Mouse (Mus musculus) limb, embryonic 14.5 days (tissue): ENCODE results near the gene Clec4f. TPM values are rescaled to one million over a fixed set of nuclear protein-coding genes. Genes with fewer than 3 reads are reported as not detected.

Experiments used
- ATAC-seq: fragments of 200-750 bp; cut with Nextera tagmentation; 2 replicates; pipeline ENCODE4 v1.8.0; 2017; ENCODE audit warnings: low read depth, moderate number of reproducible peaks, moderate TSS enrichment; ENCODE audit not compliant: low FRiP score
- DNase-seq: peaks from one replicate; pipeline ENCODE4 v3.0.0-alpha.2; 2015; ENCODE audit warnings: low spot score
- H3K27ac ChIP-seq: fragments of 300-500 bp; sonication (generic); replicated peaks from 2 replicates; pipeline ENCODE4 v1.5.1; 2014; ENCODE audit warnings: low read depth, mild to moderate bottlenecking, low read length, moderate library complexity, mixed read lengths
- H3K27me3 ChIP-seq: fragments of 300-500 bp; sonication (generic); 2 replicates; pipeline ENCODE4 v1.6.1; 2014; ENCODE audit warnings: low read length, mixed read lengths; ENCODE audit not compliant: control insufficient read depth, insufficient read depth
- H3K36me3 ChIP-seq: fragments of 300-500 bp; sonication (generic); 2 replicates; pipeline ENCODE4 v1.6.1; 2014; ENCODE audit warnings: mild to moderate bottlenecking, low read length, moderate library complexity, mixed read lengths; ENCODE audit not compliant: control insufficient read depth, insufficient read depth
- H3K4me1 ChIP-seq: fragments of 300-500 bp; sonication (generic); 2 replicates; pipeline ENCODE4 v1.6.1; 2014; ENCODE audit warnings: antibody characterized with exemption, low read length, mixed read lengths; ENCODE audit not compliant: control insufficient read depth, insufficient read depth
- H3K4me2 ChIP-seq: fragments of 300-500 bp; sonication (generic); replicated peaks from 2 replicates; pipeline ENCODE4 v1.6.1; 2014; ENCODE audit warnings: low read depth, mild to moderate bottlenecking, low read length, moderate library complexity; ENCODE audit not compliant: severe bottlenecking
- H3K4me3 ChIP-seq: fragments of 300-500 bp; sonication (generic); replicated peaks from 2 replicates; pipeline ENCODE4 v1.5.1; 2014; ENCODE audit warnings: low read length
- H3K9ac ChIP-seq: fragments of 300-500 bp; sonication (generic); 2 replicates; pipeline ENCODE4 v1.6.1; 2014; ENCODE audit warnings: mild to moderate bottlenecking, low read depth, low read length, moderate library complexity; ENCODE audit not compliant: severe bottlenecking
- H3K9me3 ChIP-seq: fragments of 300-500 bp; sonication (generic); 2 replicates; pipeline ENCODE4 v1.6.1; 2016; ENCODE audit warnings: low read length; ENCODE audit not compliant: control insufficient read depth
- POLR2A ChIP-seq: fragments of 200-500 bp; IDR thresholded peaks from 2 replicates; pipeline ENCODE4 v1.8.0; 2012; ENCODE audit warnings: inconsistent platforms, mild to moderate bottlenecking, moderate library complexity, borderline replicate concordance; ENCODE audit not compliant: insufficient read depth, insufficient read length; ENCODE audit errors: extremely low read depth
- WGBS: fragments of 180-500 bp; shearing (Covaris S2); extraction: QIAGEN DNeasy Blood & Tissue Kit; methylation state at CpG from one replicate; pipeline ENCODE4 v1.1.7; 2014; 5-methylcytosine and 5-hydroxymethylcytosine counted together
- polyA plus RNA-seq, 2 experiments: library from polyadenylated mRNA; depleted of rRNA in 1 of 2; stranded (reverse) in 1 of 2; unstranded in 1 of 2; fragments of >200 nt; fragmentation: Nextera tagmentation in 1 of 2; extraction: Ambion mirVana in 1 of 2; gene quantifications; 2 replicates each; pipeline versions ENCODE4 v1.2.1 to v1.2.3; 2012 to 2014

Gene Clec4f
- polyA plus RNA-seq, 2 experiments = not detected

GRCm38 (mm10) chr6:83693835-83694234 lies 37.8 kb upstream of the Clec4f start:
- H3K9ac ChIP-seq = no peak overlapping the region
- TF ChIP-seq POLR2A = no peak
- H3K27ac ChIP-seq = no peak overlapping the region
- H3K9me3 ChIP-seq = no peaks in the 10 kb centered on the region
- H3K4me2 ChIP-seq = no peak overlapping the region
- H3K4me1 ChIP-seq = no peaks in the 10 kb centered on the region
- H3K27me3 ChIP-seq = peaks cover 88% of the 10 kb centered on the region
- peak; percentile 81 for DNase-seq
- H3K4me3 ChIP-seq = no peak overlapping the region
- no peaks in the 10 kb centered on the region for H3K36me3 ChIP-seq
- ATAC-seq = no peak
- WGBS = 2% methylated on average over 9 of the region's 9 CpGs

DNA sequence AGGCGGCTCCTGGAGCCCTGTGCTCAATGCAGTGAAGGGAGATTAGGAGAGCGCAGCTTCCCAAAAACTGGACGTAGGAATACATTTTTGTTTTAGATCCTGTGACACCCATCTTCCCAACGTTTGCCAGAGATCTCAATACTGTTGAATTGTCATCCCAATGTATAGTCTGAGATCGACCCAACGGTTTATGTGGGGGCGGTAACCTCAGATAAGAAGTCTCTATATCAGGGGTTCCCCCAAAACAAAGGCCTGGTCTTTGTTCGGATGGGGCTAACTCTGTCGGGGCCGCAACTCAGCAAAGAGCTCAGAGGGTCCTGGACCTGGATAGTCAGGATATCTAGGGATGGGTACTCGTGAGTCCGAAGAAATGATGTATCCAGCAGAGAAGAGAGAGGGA lies 37.0 kb upstream of the Clec4f start:
- Histone ChIP-seq H3K4me1 (no peaks in the 10 kb centered on the region), H3K27me3 (peaks cover 79% of the 10 kb centered on the region), H3K36me3 (no peaks in the 10 kb centered on the region), H3K9me3 (no peaks in the 10 kb centered on the region), H3K27ac (no peak overlapping the region), H3K4me3 (no peak overlapping the region), H3K9ac (no peak overlapping the region), H3K4me2 (no peak overlapping the region)
- no peak for ATAC-seq
- 4% methylated on average over 12 of the region's 12 CpGs for WGBS
- DNase-seq = no peak
- no peak for TF ChIP-seq POLR2A

DNA sequence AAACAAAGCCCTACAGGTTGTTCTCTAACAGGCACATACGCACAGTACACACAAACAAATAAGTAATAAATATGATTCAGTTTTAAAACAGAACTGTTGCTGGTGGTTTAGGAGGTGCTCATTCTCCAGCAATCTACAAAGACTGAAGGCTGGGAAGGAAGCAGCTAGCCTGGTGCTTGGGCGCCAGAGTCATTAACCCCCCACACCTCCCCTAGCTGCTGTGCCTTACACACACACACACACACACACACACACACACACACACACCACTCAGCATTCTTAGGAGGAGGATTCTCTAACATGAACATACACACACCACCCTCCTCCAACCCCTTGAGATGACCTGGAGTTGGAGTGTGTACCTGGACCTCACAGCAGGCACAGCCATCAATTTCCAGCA lies 34.9 kb upstream of the Clec4f start:
- Histone ChIP-seq H3K4me3 (no peak overlapping the region), H3K9me3 (no peaks in the 10 kb centered on the region), H3K4me2 (no peak overlapping the region), H3K27ac (no peak overlapping the region), H3K4me1 (no peaks in the 10 kb centered on the region), H3K9ac (no peak overlapping the region), H3K36me3 (no peaks in the 10 kb centered on the region), H3K27me3 (peaks cover 62% of the 10 kb centered on the region)
- 39% methylated on average over 2 of the region's 2 CpGs for WGBS
- no peak for TF ChIP-seq POLR2A
- no peak for DNase-seq
- no peak for ATAC-seq

DNA sequence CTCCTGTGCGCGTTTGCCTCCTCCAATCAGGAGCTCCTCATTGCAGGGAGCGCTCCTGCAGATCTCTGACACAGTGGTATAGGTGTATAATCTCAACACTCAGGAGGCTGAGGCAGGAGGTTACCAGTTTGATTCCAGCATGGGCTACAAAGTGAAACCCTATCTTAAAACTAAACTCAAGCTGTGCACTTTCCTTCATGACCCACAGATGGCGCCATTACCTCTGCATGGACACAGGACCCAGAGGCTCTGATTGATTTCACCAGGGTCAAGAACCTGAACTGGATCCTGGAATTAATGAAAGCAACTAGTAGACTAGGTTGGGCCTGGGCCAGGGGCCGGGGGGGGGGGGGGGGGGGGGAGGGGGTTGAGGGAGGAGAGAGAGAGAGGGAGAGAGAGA lies 34.3 kb upstream of the Clec4f start:
- Histone ChIP-seq H3K36me3 (no peaks in the 10 kb centered on the region), H3K27ac (no peak overlapping the region), H3K27me3 (peaks cover 55% of the 10 kb centered on the region), H3K4me3 (no peak overlapping the region), H3K9ac (no peak overlapping the region), H3K4me2 (no peak overlapping the region), H3K9me3 (no peaks in the 10 kb centered on the region), H3K4me1 (no peaks in the 10 kb centered on the region)
- no peak for ATAC-seq
- TF ChIP-seq POLR2A = no peak
- 28% methylated on average over 4 of the region's 5 CpGs for WGBS
- peak; percentile 38 for DNase-seq

DNA sequence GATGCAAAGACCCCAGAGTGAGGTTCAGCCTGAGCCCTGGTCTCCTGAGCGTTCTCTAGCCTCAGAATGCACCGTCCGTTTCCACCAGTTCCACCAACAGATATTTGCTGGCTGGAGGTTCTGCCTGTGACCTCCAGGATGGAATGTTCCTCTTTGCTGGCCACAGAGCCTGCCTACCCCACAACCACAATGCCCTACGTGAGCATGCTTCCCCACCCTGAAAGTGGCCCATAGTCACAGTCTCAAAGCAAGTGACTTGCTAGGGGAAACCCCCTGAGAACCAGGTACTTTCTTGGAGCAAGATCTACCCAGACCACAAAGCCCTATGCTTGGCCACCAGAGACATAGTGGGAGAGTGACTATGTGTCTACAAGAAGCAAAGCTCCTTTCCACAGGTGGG lies 33.4 kb upstream of the Clec4f start:
- ATAC-seq = no peak
- TF ChIP-seq POLR2A = no peak

DNA sequence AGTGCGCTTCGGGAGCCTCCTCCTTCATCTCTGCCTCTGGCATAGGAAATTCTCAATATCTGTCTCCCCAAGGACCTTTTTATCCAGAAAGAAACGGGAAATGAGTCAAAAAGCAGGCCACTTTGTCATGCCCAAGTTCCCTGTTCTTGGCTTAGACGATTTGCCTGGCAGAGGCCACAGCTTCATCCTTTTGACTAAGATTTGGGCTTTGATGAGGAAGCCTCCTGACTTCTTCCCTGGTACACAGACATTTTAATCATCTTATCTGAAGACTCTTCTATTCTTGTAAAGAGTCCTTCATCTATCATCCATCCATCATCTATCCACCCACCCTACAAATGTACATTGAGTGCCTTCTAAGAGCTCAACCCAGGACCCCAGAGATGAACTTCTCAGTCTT lies 21.8 kb upstream of the Clec4f start, which contains the start of gene Cd207:
Gene Cd207, minus strand, starts transcription at position 101 of the 400 bp plus-strand sequence.
- Histone ChIP-seq H3K36me3 (no peaks in the 10 kb centered on the region), H3K4me2 (no peak within 1 kb of the TSS), H3K9ac (no peak within 1 kb of the TSS), H3K4me1 (no peaks in the 10 kb centered on the region), H3K27me3 (no peaks in the 10 kb centered on the region), H3K9me3 (no peaks in the 10 kb centered on the region), H3K27ac (no peak within 1 kb of the TSS), H3K4me3 (no peak within 1 kb of the TSS)
- DNase-seq (no peak), ATAC-seq (no peak)
- WGBS = 74% methylated on average over 4 of the region's 4 CpGs
- TF ChIP-seq POLR2A = no peak

More for the DNA sequence above, 33.4 kb upstream of the Clec4f start:
- Histone ChIP-seq H3K4me1 (no peaks in the 10 kb centered on the region), H3K9ac (no peak overlapping the region), H3K9me3 (no peaks in the 10 kb centered on the region), H3K4me2 (no peak overlapping the region), H3K27me3 (peaks cover 46% of the 10 kb centered on the region), H3K36me3 (no peaks in the 10 kb centered on the region), H3K27ac (no peak overlapping the region), H3K4me3 (no peak overlapping the region)
- 67% methylated on average over 4 of the region's 4 CpGs for WGBS
- no peak for DNase-seq
